Mouse (Mus musculus): Measurements from ENCODE around the gene Gm4559.
"Not testable (repeated sequence)": the region's sequence is repeated elsewhere in the genome, so short reads cannot be mapped to it uniquely, and the experiment has no call there.

Gene Gm4559

GRCm38 (mm10) chr7:142274263-142274662 lies at the start of gene Gm4559:
TSS of gene Gm4559 (minus strand) at chr7:142274363.
- in situ Hi-C loops (cut with MboI, MseI): not testable (repeated sequence)

DNA sequence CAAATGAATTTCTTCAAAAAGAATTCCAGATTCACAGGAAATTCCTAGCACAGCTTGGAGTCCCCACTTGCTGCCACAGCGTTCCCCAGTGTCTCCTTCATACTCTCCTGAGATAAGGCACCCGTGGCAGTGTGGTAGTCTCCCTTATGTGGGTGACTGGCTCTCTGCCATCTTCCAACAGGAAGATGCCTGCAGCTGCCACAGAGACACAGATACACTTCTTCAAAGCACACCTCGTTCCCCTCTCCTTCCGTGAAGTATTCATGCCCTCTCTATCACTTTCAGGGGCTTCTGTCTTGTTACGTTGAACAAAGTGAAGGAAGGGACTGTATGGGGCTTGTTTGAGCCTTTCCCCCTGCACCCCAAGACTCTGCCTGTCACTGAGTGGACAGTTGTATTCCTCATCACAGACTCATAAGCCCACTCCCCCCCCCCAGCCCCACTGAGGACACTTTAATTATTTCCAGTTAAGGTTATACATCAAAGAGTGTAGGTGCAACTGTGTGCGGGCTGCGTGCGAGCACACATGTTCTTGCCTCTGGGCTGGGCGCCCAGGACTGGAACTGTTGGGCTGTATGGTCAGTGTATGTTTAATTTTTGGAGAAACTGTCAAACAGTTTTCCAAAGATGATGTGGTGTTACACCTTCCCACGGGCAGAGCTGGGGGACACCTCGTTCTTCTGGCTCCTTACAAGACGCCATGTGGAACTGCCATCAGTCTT lies 49.4 kb upstream of the Gm4559 start:
- in situ Hi-C loops (cut with MboI, MseI): no loop called here

- in situ Hi-C loops (cut with MboI, MseI): no loop called here
Measured at GRCm38 (mm10) chr7:142322641-142323040, 48.5 kb upstream of the Gm4559 start.

GRCm38 (mm10) chr7:142321637-142322306 lies 47.6 kb upstream of the Gm4559 start:
- in situ Hi-C loops (cut with MboI, MseI): not testable (repeated sequence)

DNA sequence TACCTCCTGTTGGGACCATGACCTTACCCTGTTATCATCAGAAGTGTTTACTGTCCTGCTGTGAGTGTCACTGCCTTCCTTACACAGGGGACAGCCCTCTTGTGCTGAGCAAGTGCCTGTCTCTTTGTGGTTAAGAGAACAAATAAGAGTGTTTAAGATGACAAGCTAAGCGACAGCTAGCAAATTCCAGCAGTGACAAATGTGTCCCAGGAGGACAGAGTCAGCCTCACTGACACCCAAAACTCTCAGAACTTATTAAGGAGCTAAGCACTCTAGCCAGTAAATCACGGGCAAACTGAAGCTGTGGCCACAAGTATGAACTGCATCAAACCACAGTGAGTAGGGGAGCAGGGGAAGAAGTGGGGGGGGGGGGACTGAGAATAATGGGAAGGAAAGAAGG lies 46.7 kb upstream of the Gm4559 start:
- in situ Hi-C loops (cut with MboI, MseI): no loop called here

- in situ Hi-C loops (cut with MboI, MseI): no loop called here
Measured at GRCm38 (mm10) chr7:142319124-142319523, 45.0 kb upstream of the Gm4559 start.

DNA sequence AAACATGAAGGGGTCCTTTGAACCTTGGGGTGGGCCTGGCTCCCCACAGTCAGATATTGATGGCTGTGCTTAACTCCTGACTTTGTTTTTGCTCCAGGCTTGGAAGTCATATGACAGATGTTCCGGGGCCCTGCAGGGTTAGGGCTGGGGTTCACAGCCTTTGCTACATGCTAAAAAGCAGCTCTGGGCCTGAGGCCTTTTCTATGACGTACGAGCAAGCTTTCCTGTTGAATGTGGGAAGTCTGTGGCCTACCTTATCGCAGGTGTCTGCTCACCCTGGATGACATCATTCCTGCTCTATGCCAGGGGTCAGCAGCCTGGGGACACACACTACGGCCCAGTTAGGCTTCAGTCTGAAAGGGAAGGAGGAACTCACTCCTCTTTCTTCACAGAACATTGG lies 43.1 kb upstream of the Gm4559 start:
- in situ Hi-C loops (cut with MboI, MseI): no loop called here

GRCm38 (mm10) chr7:142316558-142316957 lies 42.4 kb upstream of the Gm4559 start:
- in situ Hi-C loops (cut with MboI, MseI): no loop called here

DNA sequence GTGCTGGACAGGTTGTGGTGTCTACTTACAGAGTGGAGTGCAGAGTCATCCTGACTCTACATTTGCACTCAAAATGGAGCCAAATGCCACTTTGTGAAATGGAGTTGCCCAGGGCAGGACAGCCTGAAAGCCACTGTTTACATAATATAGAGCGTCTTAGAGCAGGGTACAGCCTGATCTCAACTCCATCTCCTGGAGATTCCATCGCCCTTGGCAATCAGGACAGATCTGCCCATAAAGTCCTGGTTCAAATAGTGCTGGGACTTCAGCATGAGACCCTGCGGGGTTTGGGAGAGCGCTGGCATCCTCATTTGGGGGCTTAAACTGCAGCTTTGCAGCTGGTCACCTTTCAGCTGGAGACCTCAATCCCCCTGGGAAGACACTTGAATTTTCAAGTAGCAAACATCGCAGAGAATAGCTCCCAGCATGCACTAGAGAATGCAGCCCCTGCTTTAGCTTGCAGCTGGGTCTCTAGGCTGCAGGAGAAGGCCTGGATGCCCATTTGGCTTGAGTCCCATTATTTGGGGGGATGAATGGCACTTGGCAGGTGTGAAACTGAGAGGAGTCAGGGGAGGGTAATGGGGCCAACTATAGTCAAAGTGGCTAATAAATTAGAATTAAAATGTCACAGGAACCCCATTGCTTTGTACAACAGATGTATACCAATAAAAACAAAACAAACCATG lies 40.6 kb upstream of the Gm4559 start:
- in situ Hi-C loops (cut with MboI, MseI): no loop called here

DNA sequence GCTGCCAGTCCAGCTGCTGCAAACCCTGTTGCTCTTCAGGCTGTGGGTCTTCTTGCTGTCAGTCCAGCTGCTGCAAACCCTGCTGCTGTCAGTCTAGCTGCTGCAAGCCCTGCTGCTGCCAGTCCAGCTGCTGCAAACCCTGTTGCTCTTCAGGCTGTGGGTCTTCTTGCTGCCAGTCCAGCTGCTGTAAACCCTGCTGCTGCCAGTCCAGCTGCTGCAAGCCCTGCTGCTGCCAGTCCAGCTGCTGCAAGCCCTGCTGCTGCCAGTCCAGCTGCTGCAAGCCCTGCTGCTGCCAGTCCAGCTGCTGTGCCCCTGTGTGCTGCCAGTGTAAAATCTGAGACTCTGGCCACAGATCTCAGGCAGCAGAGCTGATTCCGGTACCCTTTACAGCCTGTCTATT lies 29.8 kb upstream of the Gm4559 start:
- in situ Hi-C loops (cut with MboI, MseI): not testable (repeated sequence)

GRCm38 (mm10) chr7:142303249-142303648 lies 29.1 kb upstream of the Gm4559 start, which contains the start of gene Krtap5-4:
TSS of gene Krtap5-4 (plus strand) at chr7:142303549.
- in situ Hi-C loops (cut with MboI, MseI): no loop called here

- in situ Hi-C loops (cut with MboI, MseI): not testable (repeated sequence)
Measured at GRCm38 (mm10) chr7:142297018-142297417, 22.9 kb upstream of the Gm4559 start, which contains the start of gene Krtap5-1. TSS of gene Krtap5-1 (minus strand) at chr7:142297118.

DNA sequence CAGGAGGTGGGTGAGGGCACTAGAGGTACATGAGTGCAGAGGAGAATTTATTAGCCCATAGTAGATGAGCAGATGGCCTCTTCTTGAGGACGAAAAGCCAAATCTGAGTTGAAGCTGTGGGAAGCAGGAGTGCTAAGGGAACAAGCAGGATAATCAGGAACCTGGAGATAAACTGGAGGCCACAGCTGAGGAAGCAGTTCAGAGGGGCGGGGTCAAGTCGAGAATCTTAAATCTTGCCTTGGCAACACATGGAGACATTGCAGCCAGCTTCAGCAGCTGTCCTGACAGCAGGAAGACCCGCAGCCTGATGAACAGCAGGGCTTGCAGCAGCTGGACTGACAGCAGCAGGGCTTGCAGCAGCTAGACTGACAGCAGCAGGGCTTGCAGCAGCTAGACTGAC lies 21.9 kb upstream of the Gm4559 start:
- in situ Hi-C loops (cut with MboI, MseI): not testable (repeated sequence)

- in situ Hi-C loops (cut with MboI, MseI): no loop called here
Measured at GRCm38 (mm10) chr7:142295418-142295817, 21.3 kb upstream of the Gm4559 start.

DNA sequence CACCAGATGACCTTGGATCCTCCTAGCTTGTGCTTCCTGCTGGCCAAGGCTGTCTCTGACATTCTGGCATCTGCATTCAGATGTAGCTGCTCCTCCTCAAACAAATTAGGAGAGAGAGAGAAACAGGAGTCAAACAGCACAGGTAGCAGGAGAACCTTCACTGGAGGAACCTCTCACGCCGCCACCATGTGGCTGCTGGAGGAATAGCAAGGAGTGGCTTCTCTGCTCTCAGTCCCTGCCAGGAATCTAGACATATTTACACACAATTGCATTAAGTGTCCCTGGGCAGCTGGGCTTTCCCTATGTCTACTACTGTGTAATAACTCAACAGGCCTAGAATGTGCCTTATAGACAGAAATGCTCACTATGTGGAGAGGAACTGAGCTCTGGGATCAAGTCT lies 19.7 kb upstream of the Gm4559 start:
- in situ Hi-C loops (cut with MboI, MseI): not testable (repeated sequence)

- in situ Hi-C loops (cut with MboI, MseI): not testable (repeated sequence)
Measured at GRCm38 (mm10) chr7:142285910-142286612, 11.9 kb upstream of the Gm4559 start.

DNA sequence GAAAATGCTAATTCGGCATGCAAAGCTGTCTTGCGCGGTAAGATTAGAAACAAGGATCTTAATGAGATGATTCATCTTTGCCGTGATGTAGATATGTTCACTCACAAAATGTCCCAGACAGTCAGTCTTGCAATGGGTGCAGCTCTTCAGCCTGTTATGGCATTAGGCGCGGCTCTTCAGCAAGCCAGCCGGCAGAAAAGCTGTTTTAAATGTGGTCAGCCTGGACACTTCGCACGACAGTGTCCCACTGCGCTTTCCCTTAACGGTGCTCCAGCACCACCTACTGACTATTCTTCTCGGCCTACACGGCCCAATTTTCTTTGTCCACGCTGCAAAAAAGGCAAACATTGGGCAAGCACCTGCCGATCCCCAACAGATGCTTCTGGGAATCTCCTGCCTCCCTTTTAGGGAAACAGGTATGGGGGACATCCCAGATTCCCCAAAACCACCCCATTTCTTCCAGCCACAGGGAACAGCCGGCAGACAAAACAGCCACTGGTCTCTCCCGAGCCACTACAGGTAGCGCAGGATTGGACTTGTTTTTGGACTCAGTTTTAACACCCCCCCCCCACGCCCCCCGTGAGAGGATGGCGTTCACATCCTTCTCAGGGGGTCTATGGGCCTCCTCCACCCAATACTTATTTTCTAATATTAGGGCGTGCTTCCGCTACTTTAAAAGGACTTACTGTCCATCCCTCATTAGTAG lies 11.1 kb upstream of the Gm4559 start:
- in situ Hi-C loops (cut with MboI, MseI): no loop called here

- in situ Hi-C loops (cut with MboI, MseI): no loop called here
Measured at GRCm38 (mm10) chr7:142284615-142285080, 10.5 kb upstream of the Gm4559 start.

- in situ Hi-C loops (cut with MboI, MseI): no loop called here
Measured at GRCm38 (mm10) chr7:142284023-142284591, 9.9 kb upstream of the Gm4559 start.

DNA sequence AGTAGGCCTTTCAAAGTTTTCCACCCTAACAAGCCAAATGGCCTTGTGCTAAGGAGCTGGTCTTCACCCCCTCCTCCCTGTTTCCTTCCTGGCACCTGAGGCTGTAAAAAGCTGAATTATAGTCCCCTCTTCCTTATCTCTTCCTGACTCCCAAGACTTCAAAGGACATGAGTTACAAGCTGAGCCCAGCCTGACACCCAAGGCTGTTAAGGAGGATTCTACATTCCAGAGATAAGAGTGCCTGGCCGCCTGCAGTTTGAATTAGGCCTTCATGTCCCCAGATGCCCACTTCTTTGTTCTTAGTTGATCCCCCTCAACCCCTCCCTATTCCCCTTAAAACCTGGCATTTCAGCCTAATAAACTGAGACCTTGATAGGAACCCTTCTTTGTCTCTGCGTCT lies 8.7 kb upstream of the Gm4559 start:
- in situ Hi-C loops (cut with MboI, MseI): not testable (repeated sequence)

DNA sequence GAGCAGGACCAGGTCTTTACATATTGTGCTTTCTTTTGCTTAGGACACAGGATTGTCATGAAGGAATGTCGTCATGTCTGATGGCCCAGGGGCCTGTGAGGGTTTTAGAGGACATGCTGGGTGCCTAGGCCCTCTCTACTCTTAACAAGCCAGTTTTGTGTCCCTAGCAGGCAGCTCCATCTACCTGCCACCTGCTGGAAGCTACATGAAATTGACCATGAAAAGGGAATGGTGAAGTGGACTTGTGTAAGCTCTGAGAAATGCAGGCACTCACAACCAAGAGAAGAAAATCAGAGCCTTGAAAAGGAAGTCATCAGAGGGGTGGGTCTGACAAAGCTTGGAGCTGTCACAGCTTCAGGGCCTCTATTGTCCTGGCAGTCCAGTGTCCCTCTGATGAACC lies 5.1 kb upstream of the Gm4559 start:
- in situ Hi-C loops (cut with MboI, MseI): not testable (repeated sequence)

Measured in regulatory T cell (primary cell).